Mouse (Mus musculus) lung, adult 2 months (tissue): ENCODE data around the gene Zdhhc20.

Experiments
- CTCF ChIP-seq: fragments of 200-500 bp; IDR thresholded peaks from 2 replicates; pipeline ENCODE4 v1.5.1; 2011; ENCODE audit warnings: mild to moderate bottlenecking, low read length, control low read depth; ENCODE audit not compliant: insufficient read depth
- POLR2A ChIP-seq: fragments of 200-500 bp; IDR thresholded peaks from 2 replicates; pipeline ENCODE4 v1.6.1; 2011; ENCODE audit warnings: low read depth, mild to moderate bottlenecking, control low read depth, low read length, borderline replicate concordance; ENCODE audit errors: extremely low read depth

GRCm38 (mm10) chr14:57835157-57835556, 54.9 kb downstream of the Zdhhc20 start:
- TF ChIP-seq POLR2A (no peak), CTCF (no peak)
